Mouse (Mus musculus) MEL (cell line): ENCODE measurements around the gene Emg1. TPM values are rescaled to one million over a fixed set of nuclear protein-coding genes. Genes with fewer than 3 reads are reported as not detected.

Experiments used
- DNase-seq: peaks from one replicate; pipeline ENCODE4 v3.0.0; 2011; ENCODE audit warnings: low read depth, low spot score
- H3K27ac ChIP-seq: 2 replicates; pipeline ENCODE4 v1.5.1; 2012; ENCODE audit warnings: low read depth, mild to moderate bottlenecking, control low read depth, low read length, moderate library complexity; ENCODE audit not compliant: control insufficient read depth
- H3K27me3 ChIP-seq, 2 experiments: fragments of 150-350 bp in 1 of 2; sonication (generic) in 1 of 2; 2 replicates each; pipeline ENCODE4 v1.6.1; 2012; ENCODE audit warnings: low read length in 2 of 2, mild to moderate bottlenecking in 2 of 2, improper control_type of control experiment in 1 of 2, moderate library complexity in 1 of 2; ENCODE audit not compliant: insufficient read depth in 2 of 2, control insufficient read depth in 1 of 2
- H3K36me3 ChIP-seq, 2 experiments: 2 replicates each; pipeline ENCODE4 v1.6.1; 2012 to 2014; ENCODE audit warnings: low read length in 2 of 2, improper control_type of control experiment in 1 of 2, inconsistent platforms in 1 of 2, mild to moderate bottlenecking in 1 of 2; ENCODE audit not compliant: insufficient read depth in 2 of 2, control insufficient read depth in 1 of 2
- H3K4me1 ChIP-seq, 2 experiments: fragments of 150-350 bp in 1 of 2; sonication (generic) in 1 of 2; 2 replicates each; pipeline ENCODE4 v1.6.1; 2012; ENCODE audit warnings: low read length in 2 of 2, improper control_type of control experiment in 1 of 2, mild to moderate bottlenecking in 1 of 2; ENCODE audit not compliant: insufficient read depth in 2 of 2, control insufficient read depth in 1 of 2
- H3K4me3 ChIP-seq, 2 experiments: fragments of 150-350 bp in 1 of 2; sonication (generic) in 1 of 2; 2 replicates each; pipeline ENCODE4 v1.5.1; 2012; ENCODE audit warnings: low read depth in 2 of 2, low read length in 2 of 2, mild to moderate bottlenecking in 2 of 2, moderate library complexity in 2 of 2, control low read depth in 1 of 2, improper control_type of control experiment in 1 of 2; ENCODE audit not compliant: control insufficient read depth in 1 of 2, insufficient read depth in 1 of 2
- H3K79me2 ChIP-seq: 2 replicates; pipeline ENCODE4 v1.6.1; 2012; ENCODE audit warnings: mild to moderate bottlenecking, low read length, moderate library complexity; ENCODE audit not compliant: control insufficient read depth, poor library complexity, insufficient read depth
- H3K9ac ChIP-seq: 2 replicates; pipeline ENCODE4 v1.6.1; 2012; ENCODE audit warnings: low read depth, mild to moderate bottlenecking, control low read depth, low read length, moderate library complexity; ENCODE audit not compliant: control insufficient read depth, poor library complexity, severe bottlenecking
- H3K9me3 ChIP-seq: fragments of 150-350 bp; sonication (generic); replicated peaks from 2 replicates; pipeline ENCODE4 v1.6.1; 2012; ENCODE audit warnings: mild to moderate bottlenecking, low read length, improper control_type of control experiment, moderate library complexity; ENCODE audit not compliant: insufficient read depth
- BHLHE40 ChIP-seq: IDR thresholded peaks from 2 replicates; pipeline ENCODE4 v1.6.1; 2012; ENCODE audit warnings: low read depth, mild to moderate bottlenecking, inconsistent platforms, low read length, improper control_type of control experiment, borderline replicate concordance
- CHD1 ChIP-seq: IDR thresholded peaks from 2 replicates; pipeline ENCODE4 v1.6.1; 2012; ENCODE audit warnings: low read depth, mild to moderate bottlenecking, inconsistent platforms, low read length, improper control_type of control experiment
- CHD2 ChIP-seq: IDR thresholded peaks from 2 replicates; pipeline ENCODE4 v1.6.1; 2011; ENCODE audit warnings: low read length, improper control_type of control experiment
- CTCF ChIP-seq, 3 experiments: IDR thresholded peaks in 2 of 3; conservative IDR thresholded peaks in 1 of 3; 2 replicates each; pipeline ENCODE4 v1.5.1; 2011 to 2012; ENCODE audit warnings: low read length in 3 of 3, low read depth in 2 of 3, mild to moderate bottlenecking in 2 of 3, improper control_type of control experiment in 1 of 3, inconsistent platforms in 1 of 3, mixed read lengths in 1 of 3, moderate library complexity in 1 of 3; ENCODE audit not compliant: control insufficient read depth in 1 of 3, insufficient read depth in 1 of 3, poor library complexity in 1 of 3, severe bottlenecking in 1 of 3
- ELF1 ChIP-seq: IDR thresholded peaks from 2 replicates; pipeline ENCODE4 v1.6.1; 2014; ENCODE audit warnings: low read depth, mild to moderate bottlenecking, inconsistent platforms, low read length, improper control_type of control experiment, moderate library complexity
- EP300 ChIP-seq, 2 experiments: IDR thresholded peaks; 2 replicates each; pipeline ENCODE4 v1.6.1; 2011; ENCODE audit warnings: improper control_type of control experiment in 2 of 2, low read length in 2 of 2, low read depth in 1 of 2, mild to moderate bottlenecking in 1 of 2
- ETS1 ChIP-seq: IDR thresholded peaks from 2 replicates; pipeline ENCODE4 v1.6.1; 2012; ENCODE audit warnings: low read depth, mild to moderate bottlenecking, inconsistent platforms, low read length, improper control_type of control experiment, moderate library complexity
- GABPA ChIP-seq: IDR thresholded peaks from 2 replicates; pipeline ENCODE4 v1.6.1; 2012; ENCODE audit warnings: low read depth, mild to moderate bottlenecking, inconsistent platforms, low read length, improper control_type of control experiment, moderate library complexity
- HCFC1 ChIP-seq: IDR thresholded peaks from 2 replicates; pipeline ENCODE4 v1.6.1; 2012; ENCODE audit warnings: low read depth, mild to moderate bottlenecking, inconsistent platforms, low read length, improper control_type of control experiment, moderate library complexity
- JUND ChIP-seq: IDR thresholded peaks from 2 replicates; pipeline ENCODE4 v1.6.1; 2011; ENCODE audit warnings: low read depth, mild to moderate bottlenecking, improper control_type of control experiment, low read length
- MAFK ChIP-seq: IDR thresholded peaks from 2 replicates; pipeline ENCODE4 v1.6.1; 2011; ENCODE audit warnings: low read depth, mild to moderate bottlenecking, low read length, improper control_type of control experiment, borderline replicate concordance
- MAX ChIP-seq: IDR thresholded peaks from 2 replicates; pipeline ENCODE4 v1.6.1; 2011; ENCODE audit warnings: low read length, improper control_type of control experiment
- MAZ ChIP-seq: IDR thresholded peaks from 2 replicates; pipeline ENCODE4 v1.6.1; 2012; ENCODE audit warnings: low read depth, mild to moderate bottlenecking, inconsistent platforms, low read length, improper control_type of control experiment
- MEF2A ChIP-seq: IDR thresholded peaks from 2 replicates; pipeline ENCODE4 v1.6.1; 2014; ENCODE audit warnings: low read depth, mild to moderate bottlenecking, inconsistent platforms, low read length, improper control_type of control experiment; ENCODE audit not compliant: poor library complexity, insufficient replicate concordance, severe bottlenecking; ENCODE audit errors: extremely low read depth
- MXI1 ChIP-seq: IDR thresholded peaks from 2 replicates; pipeline ENCODE4 v1.6.1; 2011; ENCODE audit warnings: mild to moderate bottlenecking, low read depth, low read length, improper control_type of control experiment
- NELFE ChIP-seq: IDR thresholded peaks from 2 replicates; pipeline ENCODE4 v1.6.1; 2011; ENCODE audit warnings: low read depth, low read length, improper control_type of control experiment
- NRF1 ChIP-seq: IDR thresholded peaks from 2 replicates; pipeline ENCODE4 v1.6.1; 2014; ENCODE audit warnings: low read depth, mild to moderate bottlenecking, inconsistent platforms, low read length, improper control_type of control experiment, moderate library complexity; ENCODE audit not compliant: poor library complexity, insufficient read depth, severe bottlenecking
- POLR2A ChIP-seq, 2 experiments: IDR thresholded peaks; 2 replicates each; pipeline ENCODE4 v1.6.1; 2011 to 2012; ENCODE audit warnings: low read length in 2 of 2, mild to moderate bottlenecking in 2 of 2, control low read depth in 1 of 2, improper control_type of control experiment in 1 of 2, low read depth in 1 of 2, moderate library complexity in 1 of 2; ENCODE audit not compliant: control insufficient read depth in 1 of 2, insufficient read depth in 1 of 2, poor library complexity in 1 of 2
- POLR2AphosphoS2 ChIP-seq: IDR thresholded peaks from 2 replicates; pipeline ENCODE4 v1.6.1; 2011; ENCODE audit warnings: low read length, improper control_type of control experiment
- POLR2AphosphoS5 ChIP-seq: IDR thresholded peaks from 2 replicates; pipeline ENCODE4 v1.6.1; 2012; ENCODE audit warnings: low read depth, borderline replicate concordance, mild to moderate bottlenecking, inconsistent platforms, low read length, moderate library complexity, mixed read lengths
- RCOR1 ChIP-seq: IDR thresholded peaks from 2 replicates; pipeline ENCODE4 v1.6.1; 2012; ENCODE audit warnings: low read depth, mild to moderate bottlenecking, inconsistent platforms, low read length, improper control_type of control experiment
- SMC3 ChIP-seq: IDR thresholded peaks from 2 replicates; pipeline ENCODE4 v1.6.1; 2011; ENCODE audit warnings: low read depth, low read length, improper control_type of control experiment
- TAL1 ChIP-seq: IDR thresholded peaks from 2 replicates; pipeline ENCODE4 v1.6.1; 2012; ENCODE audit warnings: mild to moderate bottlenecking, inconsistent platforms, low read length, moderate library complexity, mixed read lengths
- USF1 ChIP-seq: IDR thresholded peaks from 2 replicates; pipeline ENCODE4 v1.6.1; 2014; ENCODE audit warnings: low read depth, mild to moderate bottlenecking, inconsistent platforms, low read length, improper control_type of control experiment, moderate library complexity
- USF2 ChIP-seq, 2 experiments: IDR thresholded peaks; 2 replicates each; pipeline ENCODE4 v1.6.1; 2011 to 2012; ENCODE audit warnings: improper control_type of control experiment in 2 of 2, low read length in 2 of 2, borderline replicate concordance in 1 of 2, inconsistent platforms in 1 of 2, low read depth in 1 of 2, mild to moderate bottlenecking in 1 of 2; ENCODE audit not compliant: insufficient read depth in 1 of 2
- ZC3H11A ChIP-seq: IDR thresholded peaks from 2 replicates; pipeline ENCODE4 v1.6.1; 2012; ENCODE audit warnings: low read depth, mild to moderate bottlenecking, inconsistent platforms, low read length, improper control_type of control experiment
- ZMIZ1 ChIP-seq: IDR thresholded peaks from 2 replicates; pipeline ENCODE4 v1.6.1; 2012; ENCODE audit warnings: low read depth, mild to moderate bottlenecking, inconsistent platforms, low read length, improper control_type of control experiment, moderate library complexity
- ZNF384 ChIP-seq: IDR thresholded peaks from 2 replicates; pipeline ENCODE4 v1.6.1; 2012; ENCODE audit warnings: low read depth, mild to moderate bottlenecking, inconsistent platforms, low read length, improper control_type of control experiment
- polyA plus RNA-seq, 2 experiments: library from polyadenylated mRNA; stranded (reverse) in 1 of 2; unstranded in 1 of 2; fragments of >175 nt in 1 of 2; fragments of >200 nt in 1 of 2; gene quantifications; 2 replicates each; pipeline versions ENCODE4 v1.2.1 to v1.2.4; 2012; ENCODE audit warnings: low replicate concordance in 2 of 2, low read depth in 1 of 2; ENCODE audit not compliant: insufficient read length in 2 of 2, insufficient read depth in 1 of 2, missing spikeins in 1 of 2
- total RNA-seq: library from RNA; depleted of rRNA; stranded (reverse); fragments of 300-350 nt; gene quantifications from 2 replicates; pipeline ENCODE4 v1.2.3, GENCODE M21; 2012

Gene Emg1
- total and polyA plus RNA-seq, 3 experiments: 346 to 391 TPM; not detected in 1

- H3K9ac ChIP-seq: peak overlapping the region; percentile 97
- peaks cover 1 to 31% of the 10 kb centered on the region in 2 experiments; a peak in 2 of 4 replicates for H3K36me3 ChIP-seq
- H3K4me3 ChIP-seq: peak overlapping the region; percentile 99
- peak; percentile 39; the same call in 1 of the 2 replicates for TF ChIP-seq CHD1
- TF ChIP-seq BHLHE40: no peak
- TF ChIP-seq MAZ: 0 out of 2 replicates have a peak, but pooled peaks have one; percentile 25
- no peak for TF ChIP-seq CHD2
- TF ChIP-seq POLR2AphosphoS5: no peak
- 0 out of 4 replicates have a peak, but pooled peaks of 1 of the 2 experiments have one; percentile 7 for TF ChIP-seq EP300 (IDR thresholded peaks at IDR 0.05; ENCODE audit: low read depth in 1 of 2, low read length in 2 of 2)
- TF ChIP-seq MXI1: peak; percentile 39
- DNase-seq: no peak
- H3K27me3 ChIP-seq: no peaks in the 10 kb centered on the region
- peak overlapping the region; percentile 90 for H3K27ac ChIP-seq
- peaks cover 9 to 22% of the 10 kb centered on the region in 2 experiments for H3K4me1 ChIP-seq
- no peaks in the 10 kb centered on the region for H3K9me3 ChIP-seq
- peaks cover 47% of the 10 kb centered on the region for H3K79me2 ChIP-seq
Measured at GRCm38 (mm10) chr6:124663424-124663795, 48.6 kb downstream of the Emg1 start.

- no peaks in the 10 kb centered on the region for H3K27me3 ChIP-seq
- H3K9ac ChIP-seq: peak within 1 kb of the TSS; percentile 97
- peak; percentile 100 for DNase-seq
- peak within 1 kb of the TSS; percentile 99 for H3K4me3 ChIP-seq
- H3K79me2 ChIP-seq: peaks cover 44% of the 10 kb centered on the region
- H3K4me1 ChIP-seq: peaks cover 9 to 22% of the 10 kb centered on the region in 2 experiments
- H3K36me3 ChIP-seq: peaks cover 1 to 31% of the 10 kb centered on the region in 2 experiments; a peak in 2 of 4 replicates
- H3K27ac ChIP-seq: peak within 1 kb of the TSS; percentile 90
- no peaks in the 10 kb centered on the region for H3K9me3 ChIP-seq
- TF ChIP-seq MAX (no peak), USF2 (IDR thresholded peaks at IDR 0.05; ENCODE audit: borderline replicate concordance in 1 of 2, insufficient read depth in 1 of 2, low read depth in 1 of 2, low read length in 2 of 2) (no peak), NRF1 (peak; percentile 36; the same call in 1 of the 2 replicates), ZNF384 (no peak), NELFE (peak; percentile 86), MAZ (peak; percentile 95), RCOR1 (no peak), HCFC1 (peak; percentile 81), GABPA (no peak), POLR2AphosphoS2 (peak; percentile 80; the same call in 1 of the 2 replicates), JUND (no peak), CHD2 (no peak), TAL1 (no peak), USF1 (no peak), MAFK (no peak), ZC3H11A (no peak), ZMIZ1 (peak; percentile 68), CHD1 (no peak), CTCF (IDR thresholded peaks at IDR 0.05 in 2 of 3, conservative IDR thresholded peaks at IDR 0.05 in 1 of 3; ENCODE audit: control insufficient read depth in 1 of 3, insufficient read depth in 1 of 3, low read depth in 2 of 3, low read length in 3 of 3, poor library complexity in 1 of 3, severe bottlenecking in 1 of 3) (peak; percentile 59 to 88 (median 80)), ELF1 (peak; percentile 71), ETS1 (0 out of 2 replicates have a peak, but pooled peaks have one; percentile 30), BHLHE40 (no peak), MEF2A (no peak), POLR2A (IDR thresholded peaks at IDR 0.05; ENCODE audit: control insufficient read depth in 1 of 2, insufficient read depth in 1 of 2, low read depth in 1 of 2, low read length in 2 of 2, poor library complexity in 1 of 2) (peak; percentile 68 to 78; a peak in 3 of 4 replicates), SMC3 (peak; percentile 40)
Measured at GRCm38 (mm10) chr6:124662477-124663423, 49.2 kb downstream of the Emg1 start, which contains the start of gene Lpcat3. Gene Lpcat3, plus strand, starts transcription at chr6:124663027.
